Mouse (Mus musculus) activated CD4-positive, CD25-positive, alpha-beta regulatory T cell, adult 4 months (primary cell): Measurements from ENCODE around the gene Pacsin2. TPM values are rescaled to one million over a fixed set of nuclear protein-coding genes. Genes with fewer than 3 reads are reported as not detected.
A peak's percentile ranks its signal among the peaks of the same experiment; 100 is the strongest.
"Not testable (repeated sequence)": the region's sequence is repeated elsewhere in the genome, so short reads cannot be mapped to it uniquely, and the experiment has no call there.

Source experiments
- ATAC-seq: one replicate; pipeline ENCODE4 v1.8.0; 2017
- polyA plus RNA-seq, 2 experiments: library from polyadenylated mRNA; unstranded; fragments of 100-300 nt; shearing (Covaris generic); gene quantifications; one replicate each; pipeline ENCODE4 v1.2.1; 2017

The Pacsin2 gene
- polyA plus RNA-seq, 2 experiments from 2014 or later: 21.2 to 24.9 TPM

- no peak for ATAC-seq
Observed at GRCm38 (mm10) chr15:83422299-83422981, 42.0 kb downstream of the Pacsin2 start.

GRCm38 (mm10) chr15:83419562-83419961 is 44.8 kb downstream of the Pacsin2 start:
- ATAC-seq: no peak

- ATAC-seq: no peak
Observed at GRCm38 (mm10) chr15:83418685-83419084, 45.7 kb downstream of the Pacsin2 start.

- no peak for ATAC-seq
Observed at GRCm38 (mm10) chr15:83417916-83418315, 46.5 kb downstream of the Pacsin2 start.

GRCm38 (mm10) chr15:83417407-83417806 is 47.0 kb downstream of the Pacsin2 start:
- no peak for ATAC-seq

- no peak for ATAC-seq
Observed at GRCm38 (mm10) chr15:83415391-83415790, 49.0 kb downstream of the Pacsin2 start.

GRCm38 (mm10) chr15:83411616-83412015 is 52.8 kb downstream of the Pacsin2 start:
- ATAC-seq: no peak

GRCm38 (mm10) chr15:83410735-83411134 is 53.7 kb downstream of the Pacsin2 start:
- ATAC-seq: no peak

- ATAC-seq: no peak
Observed at GRCm38 (mm10) chr15:83410270-83410669, 54.1 kb downstream of the Pacsin2 start.

- ATAC-seq: no peak
Observed at GRCm38 (mm10) chr15:83408692-83409442, 55.5 kb downstream of the Pacsin2 start.

- no peak for ATAC-seq
Observed at GRCm38 (mm10) chr15:83408216-83408615, 56.2 kb downstream of the Pacsin2 start.

- no peak for ATAC-seq
Observed at GRCm38 (mm10) chr15:83407502-83407901, 56.9 kb downstream of the Pacsin2 start.

- ATAC-seq: peak; percentile 57
Observed at GRCm38 (mm10) chr15:83405866-83406265, 58.5 kb downstream of the Pacsin2 start.

- ATAC-seq: no peak
Observed at GRCm38 (mm10) chr15:83404008-83404407, 60.4 kb downstream of the Pacsin2 start.

- no peak for ATAC-seq
Observed at GRCm38 (mm10) chr15:83403016-83403415, 61.4 kb downstream of the Pacsin2 start.

GRCm38 (mm10) chr15:83392722-83393121 is 71.7 kb downstream of the Pacsin2 start:
- ATAC-seq: no peak

- ATAC-seq: no peak
Observed at GRCm38 (mm10) chr15:83387911-83388310, 76.5 kb downstream of the Pacsin2 start.

- ATAC-seq: no peak
Observed at GRCm38 (mm10) chr15:83383633-83384032, 80.8 kb downstream of the Pacsin2 start.

- no peak for ATAC-seq
Observed at GRCm38 (mm10) chr15:83383136-83383535, 81.3 kb downstream of the Pacsin2 start.

- ATAC-seq: no peak
Observed at GRCm38 (mm10) chr15:83382467-83382866, 81.9 kb downstream of the Pacsin2 start.

GRCm38 (mm10) chr15:83377153-83377552 is 87.3 kb downstream of the Pacsin2 start:
- ATAC-seq: no peak

- no peak for ATAC-seq
Observed at GRCm38 (mm10) chr15:83375136-83375535, 89.3 kb downstream of the Pacsin2 start.

- no peak for ATAC-seq
Observed at GRCm38 (mm10) chr15:83374076-83374475, 90.3 kb downstream of the Pacsin2 start.

GRCm38 (mm10) chr15:83368702-83369101 is 95.7 kb downstream of the Pacsin2 start:
- ATAC-seq: not testable (repeated sequence)
